Mouse (Mus musculus) kidney, postnatal 0 days (tissue): ENCODE measurements around the gene Hnrnpd. TPM values are rescaled to one million over a fixed set of nuclear protein-coding genes. Genes with fewer than 3 reads are reported as not detected.

ENCODE experiments used
- ATAC-seq: fragments of 200-750 bp; cut with Nextera tagmentation; replicated peaks from 2 replicates; pipeline ENCODE4 v1.8.0; 2017; ENCODE audit warnings: low read depth, moderate number of reproducible peaks, moderate TSS enrichment, moderate library complexity; ENCODE audit not compliant: low FRiP score
- DNase-seq: peaks from one replicate; pipeline ENCODE4 v3.0.0-alpha.2; 2016; ENCODE audit warnings: low spot score
- H3K27ac ChIP-seq: fragments of 300-500 bp; sonication (generic); 2 replicates; pipeline ENCODE4 v1.5.1; 2014; ENCODE audit warnings: mild to moderate bottlenecking
- H3K27me3 ChIP-seq: fragments of 300-500 bp; sonication (generic); 2 replicates; pipeline ENCODE4 v1.6.1; 2014; ENCODE audit warnings: low read length, mixed read lengths; ENCODE audit not compliant: insufficient read depth
- H3K36me3 ChIP-seq: fragments of 300-500 bp; sonication (generic); 2 replicates; pipeline ENCODE4 v1.6.1; 2014; ENCODE audit warnings: low read length, mixed read lengths; ENCODE audit not compliant: insufficient read depth
- H3K4me1 ChIP-seq: fragments of 300-500 bp; sonication (generic); replicated peaks from 2 replicates; pipeline ENCODE4 v1.6.1; 2014; ENCODE audit warnings: antibody characterized with exemption, low read length, mixed read lengths; ENCODE audit not compliant: insufficient read depth
- H3K4me2 ChIP-seq: fragments of 300-500 bp; sonication (generic); 2 replicates; pipeline ENCODE4 v1.6.1; 2014; ENCODE audit warnings: mild to moderate bottlenecking, low read length, moderate library complexity, mixed read lengths
- H3K4me3 ChIP-seq: fragments of 300-500 bp; sonication (generic); replicated peaks from 2 replicates; pipeline ENCODE4 v1.5.1; 2014; ENCODE audit warnings: low read depth, low read length
- H3K9ac ChIP-seq: fragments of 300-500 bp; sonication (generic); 2 replicates; pipeline ENCODE4 v1.6.1; 2014; ENCODE audit warnings: low read depth, low read length
- H3K9me3 ChIP-seq: fragments of 300-500 bp; sonication (generic); replicated peaks from 2 replicates; pipeline ENCODE4 v1.6.1; 2016; ENCODE audit warnings: low read length, inconsistent platforms, mixed read lengths
- CTCF ChIP-seq: IDR thresholded peaks from 2 replicates; pipeline ENCODE4 v1.5.1; 2016; ENCODE audit warnings: antibody characterized with exemption, low read depth, mild to moderate bottlenecking, moderate library complexity
- WGBS: fragments of 180-500 bp; shearing (Covaris S2); extraction: QIAGEN DNeasy Blood & Tissue Kit; methylation state at CpG from one replicate; pipeline ENCODE4 v1.1.7; 2014; 5-methylcytosine and 5-hydroxymethylcytosine counted together
- polyA plus RNA-seq: library from polyadenylated mRNA; unstranded; fragments of >200 nt; fragmentation: Nextera tagmentation; extraction: Ambion mirVana; gene quantifications from 2 replicates; pipeline ENCODE4 v1.2.1, GENCODE M21; 2015

Gene Hnrnpd
- polyA plus RNA-seq, 1 experiment from 2014 or later: 125 TPM

GRCm38 (mm10) chr5:99994680-99995079, 15.9 kb upstream of the Hnrnpd start:
- no peak overlapping the region for H3K27ac ChIP-seq
- TF ChIP-seq CTCF: no peak
- DNase-seq: no peak
- no peaks in the 10 kb centered on the region for H3K36me3 ChIP-seq
- no peak for ATAC-seq
- no peak overlapping the region for H3K4me3 ChIP-seq
- WGBS: 91% methylated on average over 3 of the region's 3 CpGs
- H3K9ac ChIP-seq: no peak overlapping the region
- H3K4me1 ChIP-seq: no peaks in the 10 kb centered on the region
- H3K27me3 ChIP-seq: no peaks in the 10 kb centered on the region
- no peaks in the 10 kb centered on the region for H3K9me3 ChIP-seq
- no peak overlapping the region for H3K4me2 ChIP-seq

DNA sequence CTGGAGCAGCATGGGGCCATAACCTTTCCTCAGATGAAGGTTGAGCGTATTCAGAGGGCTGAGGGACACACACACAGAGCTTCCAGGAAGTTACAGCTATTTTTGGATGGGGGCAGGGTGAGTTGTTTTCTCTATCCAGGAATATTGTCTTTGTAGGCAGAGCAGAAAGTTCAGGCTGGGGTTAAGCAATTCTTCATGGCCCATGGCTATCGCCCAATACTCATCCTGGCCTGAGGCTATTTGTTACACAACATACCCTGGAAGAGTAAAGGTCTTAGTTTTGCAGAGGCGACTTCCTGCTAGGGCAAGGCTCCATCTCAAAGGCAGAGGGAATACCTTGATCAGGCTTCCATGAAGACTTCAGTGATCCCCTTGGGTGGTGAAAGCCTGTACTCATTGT, 15.4 kb upstream of the Hnrnpd start:
- no peak overlapping the region for H3K9ac ChIP-seq
- H3K27me3 ChIP-seq: no peaks in the 10 kb centered on the region
- no peak for DNase-seq
- WGBS: 65% methylated on average over 3 of the region's 3 CpGs
- no peak overlapping the region for H3K4me3 ChIP-seq
- no peak for ATAC-seq
- H3K27ac ChIP-seq: no peak overlapping the region
- no peak overlapping the region for H3K4me2 ChIP-seq
- no peaks in the 10 kb centered on the region for H3K4me1 ChIP-seq
- no peaks in the 10 kb centered on the region for H3K9me3 ChIP-seq
- TF ChIP-seq CTCF: no peak
- H3K36me3 ChIP-seq: no peaks in the 10 kb centered on the region

- Histone ChIP-seq H3K36me3 (no peaks in the 10 kb centered on the region), H3K27me3 (no peaks in the 10 kb centered on the region), H3K4me3 (no peak overlapping the region), H3K4me2 (no peak overlapping the region), H3K9ac (no peak overlapping the region), H3K27ac (no peak overlapping the region), H3K4me1 (peaks cover 3% of the 10 kb centered on the region; the same call in 1 of the 2 replicates), H3K9me3 (no peaks in the 10 kb centered on the region)
- no peak for DNase-seq
- no peak for TF ChIP-seq CTCF
- WGBS: 84% methylated on average over 9 of the region's 9 CpGs
- ATAC-seq: no peak
Measured at GRCm38 (mm10) chr5:99983452-99984061, 4.8 kb upstream of the Hnrnpd start.

DNA sequence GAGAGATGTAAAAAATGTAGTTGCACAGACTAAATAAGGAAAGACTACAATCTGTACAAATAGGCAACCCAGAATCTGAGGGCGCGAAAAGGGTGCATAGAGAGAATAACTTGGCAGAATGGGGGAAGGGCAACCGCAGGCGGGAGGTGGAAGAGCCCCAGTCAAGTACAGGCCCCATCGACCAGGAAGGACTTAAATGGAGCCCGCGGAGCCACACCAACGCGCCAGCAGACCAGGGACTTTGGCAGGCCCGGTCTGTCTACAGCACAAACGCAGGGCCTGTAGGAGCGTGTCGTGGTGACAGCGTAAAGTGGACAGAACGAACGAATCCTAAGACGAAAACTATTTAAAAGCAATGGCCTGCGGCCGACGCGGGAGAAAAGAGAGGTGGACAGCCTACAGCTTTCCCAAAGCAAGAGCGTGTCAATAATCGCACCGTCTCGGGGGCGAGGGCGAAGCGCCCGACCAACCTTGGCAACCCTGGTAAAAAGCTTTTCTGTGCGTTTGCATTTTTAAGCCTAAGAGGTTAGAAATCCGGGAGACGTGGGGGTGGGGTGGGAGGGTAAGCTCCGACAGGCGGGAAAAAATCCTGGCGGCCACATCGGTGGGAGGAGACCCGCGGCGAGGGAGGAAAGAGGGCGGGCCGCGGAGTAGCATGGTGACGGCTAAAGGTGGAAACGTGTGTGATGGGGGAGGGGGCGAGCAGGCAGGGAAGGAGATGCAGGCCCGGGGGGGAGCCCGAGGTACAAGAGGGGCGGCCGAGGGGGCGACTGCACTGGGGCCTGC, 1.0 kb downstream of the Hnrnpd start:
- no peaks in the 10 kb centered on the region for H3K36me3 ChIP-seq
- peaks cover 13% of the 10 kb centered on the region for H3K4me1 ChIP-seq
- H3K27ac ChIP-seq: peak overlapping the region; percentile 99
- peak overlapping the region; percentile 99 for H3K4me3 ChIP-seq
- under 1% methylated on average over 46 of the region's 50 CpGs for WGBS
- DNase-seq (peak; percentile 94), ATAC-seq (peak; percentile 52)
- H3K4me2 ChIP-seq: peak overlapping the region; percentile 79
- H3K9ac ChIP-seq: peak overlapping the region; percentile 98
- H3K9me3 ChIP-seq: no peaks in the 10 kb centered on the region
- no peak for TF ChIP-seq CTCF
- no peaks in the 10 kb centered on the region for H3K27me3 ChIP-seq

GRCm38 (mm10) chr5:99976334-99976955, 2.3 kb downstream of the Hnrnpd start:
- Histone ChIP-seq H3K9me3 (no peaks in the 10 kb centered on the region), H3K27ac (no peak overlapping the region), H3K27me3 (no peaks in the 10 kb centered on the region), H3K9ac (peak overlapping the region; percentile 98), H3K4me3 (peak overlapping the region; percentile 99), H3K36me3 (no peaks in the 10 kb centered on the region), H3K4me2 (peak overlapping the region; percentile 79), H3K4me1 (peaks cover 13% of the 10 kb centered on the region)
- WGBS: 3% methylated on average over 8 of the region's 8 CpGs
- DNase-seq (peak; percentile 49), ATAC-seq (no peak)
- TF ChIP-seq CTCF: no peak

DNA sequence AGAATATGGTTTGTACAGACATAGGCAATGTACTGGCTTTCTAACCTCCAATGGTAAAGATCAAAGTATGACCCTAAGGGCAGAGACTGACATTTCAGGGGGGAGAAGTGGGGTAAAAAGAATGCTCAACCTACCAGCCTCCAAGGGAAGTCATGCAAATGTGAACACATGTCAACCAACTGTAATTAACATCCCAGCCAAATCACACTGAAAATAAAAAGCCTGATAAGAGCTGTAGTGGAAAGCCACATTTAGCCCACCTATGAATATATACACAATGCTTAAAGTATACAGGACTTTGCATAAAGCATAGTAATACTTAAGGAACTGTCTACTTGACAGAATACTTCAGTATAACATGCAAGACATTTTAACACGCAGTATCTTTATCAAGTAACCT, 3.0 kb downstream of the Hnrnpd start:
- Histone ChIP-seq H3K4me3 (peak overlapping the region; percentile 6; the same call in 1 of the 2 replicates), H3K27me3 (no peaks in the 10 kb centered on the region), H3K9me3 (no peaks in the 10 kb centered on the region), H3K36me3 (no peaks in the 10 kb centered on the region), H3K4me1 (peaks cover 13% of the 10 kb centered on the region), H3K9ac (no peak overlapping the region), H3K27ac (no peak overlapping the region), H3K4me2 (peak overlapping the region; percentile 79)
- DNase-seq: no peak
- WGBS: 40% methylated on average over 1 of the region's 1 CpGs
- ATAC-seq: no peak
- no peak for TF ChIP-seq CTCF
